Comparison of ENCODE assay signal across 15 mouse cellular contexts in the genomic region with DNA sequence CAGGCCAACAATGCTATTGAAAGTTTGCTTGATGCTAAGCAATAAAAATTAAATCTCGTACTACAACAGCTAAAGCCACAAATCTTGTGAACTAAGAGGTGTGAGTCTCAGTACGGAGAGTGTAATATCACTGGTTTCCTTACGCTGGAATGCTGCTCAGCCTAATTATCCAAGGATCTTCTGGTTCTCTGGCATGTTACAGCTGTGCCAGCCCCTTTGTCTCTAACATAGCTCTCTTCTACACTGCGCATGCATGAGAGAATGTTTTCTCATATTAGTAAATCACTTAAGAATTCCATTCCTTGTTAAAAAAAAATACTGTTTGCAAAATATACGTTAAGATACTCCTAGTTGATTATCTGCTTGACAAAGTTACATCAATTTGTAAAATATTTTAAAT.
"Had no signal": no experiment of that assay in that cellular context is flagged by ENCODE, and none has a peak within 500 bp of the region (broad histone marks: within the 10 kb centered on the region; RNA-seq: fewer than 3 reads in every experiment).

No protein-coding gene starts in this region.

- H3K36me3 ChIP-seq: limb, embryonic 10.5 days; liver, embryonic 15.5 days; midbrain, embryonic 10.5 days; neural tube, embryonic 15.5 days had no signal

- H3K27me3 ChIP-seq: liver, embryonic 15.5 days; neural tube, embryonic 15.5 days had no signal

- H3K4me1 ChIP-seq: limb, embryonic 10.5 days; liver, embryonic 15.5 days; neural tube, embryonic 15.5 days had no signal

- DNase-seq: kidney, adult 8-10 months; kidney, postnatal 25 days; lung, adult 2 months; lung, postnatal 4 days; right cerebral cortex, postnatal 4 days; spleen, adult 18-20 months; thymus, adult 2 months; thymus, postnatal 25 days had no signal

- H3K4me3 ChIP-seq: left cerebral cortex, adult 2 months; limb, embryonic 10.5 days; liver, embryonic 15.5 days; midbrain, embryonic 10.5 days; myocyte; neural tube, embryonic 15.5 days had no signal

- H3K4me2 ChIP-seq: liver, embryonic 11.5 days; liver, embryonic 15.5 days; neural tube, embryonic 15.5 days had no signal

- H3K9ac ChIP-seq: liver, embryonic 15.5 days; neural tube, embryonic 15.5 days had no signal

- H3K27ac ChIP-seq: left cerebral cortex, adult 2 months; limb, embryonic 10.5 days; liver, embryonic 15.5 days; midbrain, embryonic 10.5 days; neural tube, embryonic 15.5 days had no signal

- H3K9me3 ChIP-seq: limb, embryonic 10.5 days; liver, embryonic 15.5 days; midbrain, embryonic 10.5 days; neural tube, embryonic 15.5 days had no signal
